Mouse (Mus musculus) spleen, adult 2 months (tissue): ENCODE data around the gene Fignl2. TPM values are rescaled to one million over a fixed set of nuclear protein-coding genes. Genes with fewer than 3 reads are reported as not detected.

Experiments
- DNase-seq, 2 experiments: peaks; one replicate each; pipeline versions ENCODE4 v3.0.0 to v3.0.0-alpha.2; 2012 to 2021; ENCODE audit warnings: low spot score in 2 of 2, low read depth in 1 of 2
- H3K27ac ChIP-seq: fragments of 200-500 bp; 2 replicates; pipeline ENCODE4 v1.5.1; 2012; ENCODE audit warnings: low read length, inconsistent platforms; ENCODE audit not compliant: insufficient read depth
- H3K27me3 ChIP-seq: fragments of 200-500 bp; 2 replicates; pipeline ENCODE4 v1.6.1; 2012; ENCODE audit warnings: mild to moderate bottlenecking, moderate library complexity, low read length, inconsistent platforms; ENCODE audit not compliant: control insufficient read depth, insufficient read depth
- H3K36me3 ChIP-seq: fragments of 200-500 bp; 2 replicates; pipeline ENCODE4 v1.6.1; 2012; ENCODE audit warnings: mild to moderate bottlenecking, low read length, inconsistent platforms; ENCODE audit not compliant: control insufficient read depth, insufficient read depth
- H3K4me1 ChIP-seq: fragments of 200-500 bp; 2 replicates; pipeline ENCODE4 v1.6.1; 2011; ENCODE audit warnings: inconsistent platforms; ENCODE audit not compliant: control insufficient read depth, insufficient read depth, insufficient read length
- H3K4me3 ChIP-seq: fragments of 200-500 bp; 2 replicates; pipeline ENCODE4 v1.5.1; 2011; ENCODE audit warnings: mild to moderate bottlenecking, inconsistent platforms; ENCODE audit not compliant: insufficient read depth, insufficient read length; ENCODE audit errors: extremely low read depth
- CTCF ChIP-seq: fragments of 200-500 bp; IDR thresholded peaks from 2 replicates; pipeline ENCODE4 v1.5.1; 2011; ENCODE audit warnings: mild to moderate bottlenecking, inconsistent platforms; ENCODE audit not compliant: insufficient read depth, insufficient read length, insufficient replicate concordance; ENCODE audit errors: extremely low read depth
- POLR2A ChIP-seq: fragments of 200-500 bp; IDR thresholded peaks from 2 replicates; pipeline ENCODE4 v1.6.1; 2011; ENCODE audit warnings: low read depth, low read length, inconsistent platforms
- WGBS: fragments of 180-500 bp; shearing (Covaris S2); methylation state at CpG from one replicate; pipeline ENCODE4 v1.1.7; 2018; 5-methylcytosine and 5-hydroxymethylcytosine counted together
- polyA plus RNA-seq: library from polyadenylated mRNA; depleted of rRNA; stranded (reverse); fragments of >200 nt; gene quantifications from 2 replicates; pipeline ENCODE4 v1.2.3, GENCODE M21; 2012

The Fignl2 gene
- polyA plus RNA-seq, 1 experiment, result 2.2 TPM

- WGBS, result 72% methylated on average over 2 of the region's 2 CpGs
- TF ChIP-seq POLR2A (no peak), CTCF (no peak)
- no peaks in the 10 kb centered on the region for H3K27me3 ChIP-seq
These were observed 49.4 kb downstream of the Fignl2 start for GRCm38 (mm10) chr15:101028960-101029359.

GRCm38 (mm10) chr15:101011352-101011751 is 67.0 kb downstream of the Fignl2 start:
- WGBS, result 86% methylated on average over 6 of the region's 6 CpGs
- TF ChIP-seq CTCF (no peak), POLR2A (no peak)
- no peaks in the 10 kb centered on the region for H3K27me3 ChIP-seq

More at GRCm38 (mm10) chr15:101028960-101029359, 49.4 kb downstream of the Fignl2 start:
- Histone ChIP-seq H3K36me3 (no peaks in the 10 kb centered on the region), H3K27ac (no peak overlapping the region), H3K4me3 (no peak overlapping the region), H3K4me1 (no peaks in the 10 kb centered on the region)
- DNase-seq, result no peak

GRCm38 (mm10) chr15:101008386-101009010 is 69.9 kb downstream of the Fignl2 start:
- H3K36me3 ChIP-seq, result no peaks in the 10 kb centered on the region
- TF ChIP-seq CTCF (no peak), POLR2A (no peak)
- no peak for DNase-seq
- WGBS, result 74% methylated on average over 14 of the region's 14 CpGs
- no peak overlapping the region for H3K27ac ChIP-seq
- H3K4me1 ChIP-seq, result no peaks in the 10 kb centered on the region
- H3K27me3 ChIP-seq, result no peaks in the 10 kb centered on the region
- no peak overlapping the region for H3K4me3 ChIP-seq

More at GRCm38 (mm10) chr15:101011352-101011751, 67.0 kb downstream of the Fignl2 start:
- Histone ChIP-seq H3K4me3 (no peak overlapping the region), H3K27ac (no peak overlapping the region), H3K36me3 (no peaks in the 10 kb centered on the region), H3K4me1 (no peaks in the 10 kb centered on the region)
- DNase-seq, result no peak

- Histone ChIP-seq H3K4me1 (no peaks in the 10 kb centered on the region), H3K27ac (no peak overlapping the region), H3K36me3 (no peaks in the 10 kb centered on the region), H3K4me3 (no peak overlapping the region), H3K27me3 (no peaks in the 10 kb centered on the region)
- DNase-seq, result no peak
- 57% methylated on average over 7 of the region's 7 CpGs for WGBS
- TF ChIP-seq POLR2A (no peak), CTCF (no peak)
These were observed 71.1 kb downstream of the Fignl2 start for GRCm38 (mm10) chr15:101007236-101007635.

- peak overlapping the region; percentile 16; the same call in 1 of the 2 replicates for H3K4me3 ChIP-seq
- H3K36me3 ChIP-seq, result no peaks in the 10 kb centered on the region
- 14% methylated on average over 14 of the region's 15 CpGs for WGBS
- H3K27ac ChIP-seq, result no peak overlapping the region
- no peaks in the 10 kb centered on the region for H3K4me1 ChIP-seq
- no peak for TF ChIP-seq CTCF
- TF ChIP-seq POLR2A, result no peak
- DNase-seq, result no peak
- H3K27me3 ChIP-seq, result no peaks in the 10 kb centered on the region
These were observed 71.9 kb downstream of the Fignl2 start for GRCm38 (mm10) chr15:101006251-101007040.

GRCm38 (mm10) chr15:101005717-101006116 is 72.7 kb downstream of the Fignl2 start:
- no peaks in the 10 kb centered on the region for H3K27me3 ChIP-seq
- no peak overlapping the region for H3K4me3 ChIP-seq
- no peaks in the 10 kb centered on the region for H3K4me1 ChIP-seq
- TF ChIP-seq CTCF, result no peak
- no peak for TF ChIP-seq POLR2A
- no peaks in the 10 kb centered on the region for H3K36me3 ChIP-seq
- WGBS, result 80% methylated on average over 8 of the region's 8 CpGs
- DNase-seq, result no peak
- H3K27ac ChIP-seq, result no peak overlapping the region
